8 mouse cellular contexts compared by ENCODE assay signal in genomic region chr3:142318147-142318546, GRCm38 (mm10).
DNase-seq lines count a peak whose midpoint lies in the region; ATAC-seq lines count a peak whose summit lies in the region.

No protein-coding gene starts in this region.

- no peaks in the 10 kb centered on the region for H3K9me3 ChIP-seq in hindbrain, embryonic 10.5 days

- peak; percentile 87 for ATAC-seq in megakaryocyte-erythroid progenitor cell, adult 5-6 weeks (replicated peaks; ENCODE audit: low FRiP score, low TSS enrichment, poor library complexity, severe bottlenecking)
- no peak for ATAC-seq in monocyte, adult 5-6 weeks (replicated peaks; ENCODE audit: insufficient number of reproducible peaks, low FRiP score, low TSS enrichment, poor library complexity, severe bottlenecking)

- H3K27me3 ChIP-seq in hindbrain, embryonic 10.5 days (ENCODE audit: insufficient read depth, poor library complexity, severe bottlenecking) = no peaks in the 10 kb centered on the region

- H3K36me3 ChIP-seq in hindbrain, embryonic 10.5 days = no peaks in the 10 kb centered on the region

- DNase-seq in R1 (ENCODE audit: low read depth, low spot score) = peak; percentile 37
- peak; percentile 46 to 50 for DNase-seq in cerebellum, postnatal 14 days
- peak; percentile 37 to 59 for DNase-seq in frontal cortex, postnatal 10 days (ENCODE audit: low spot score in 2 of 2)
- peak; percentile 64 for DNase-seq in hindbrain, embryonic 10.5 days (ENCODE audit: low spot score)
- peak; percentile 74 for DNase-seq in layer of hippocampus, adult 9-11 months
- DNase-seq in telencephalon, adult 2 months (ENCODE audit: low read depth, low spot score) = peak; percentile 27

- peaks cover 10% of the 10 kb centered on the region for H3K4me1 ChIP-seq in hindbrain, embryonic 10.5 days (replicated peaks)

- no peak overlapping the region for H3K4me3 ChIP-seq in hindbrain, embryonic 10.5 days

- peak overlapping the region; percentile 31 for H3K27ac ChIP-seq in hindbrain, embryonic 10.5 days

- 19% methylated on average over 2 of the region's 2 CpGs for WGBS in hindbrain, embryonic 10.5 days
